Mouse (Mus musculus) urinary bladder, postnatal 0 days (tissue): ENCODE data around the gene Gm27021. TPM values are rescaled to one million over a fixed set of nuclear protein-coding genes. Genes with fewer than 3 reads are reported as not detected.

ENCODE experiments used
- polyA plus RNA-seq: library from polyadenylated mRNA; unstranded; fragments of >200 nt; fragmentation: Nextera tagmentation; extraction: Ambion mirVana; gene quantifications from 2 replicates; pipeline ENCODE4 v1.2.1, GENCODE M21; 2015

The Gm27021 gene
- 1.2 and 3.7 TPM in 2 replicates for polyA plus RNA-seq

GRCm38 (mm10) chr8:120667561-120668373 lies at the start of gene Gm27021, which contains the start of gene Cox4i1:
Gene Gm27021 (minus strand): TSS chr8:120668079.
Gene Cox4i1 (plus strand): TSS chr8:120668222.

GRCm38 (mm10) chr8:120668374-120668905 lies 561 bp upstream of the Gm27021 start, which contains the start of gene Emc8:
Gene Emc8 (minus strand): TSS chr8:120668573.

GRCm38 (mm10) chr8:120647532-120647931 lies 20.3 kb downstream of the Gm27021 start, which contains the start of gene 1190005I06Rik:
Gene 1190005I06Rik (minus strand): TSS chr8:120647632.

GRCm38 (mm10) chr8:120588908-120589771 lies 78.7 kb downstream of the Gm27021 start, which contains the start of gene Gins2:
Gene Gins2 (minus strand): TSS chr8:120589304.

Other genes with a start within 250 kb of the Gm27021 start
- gene Gins2, start 78.8 kb downstream of the Gm27021 start, polyA plus RNA-seq, result 28.7 and 37.4 TPM in 2 replicates
- 21.9 and 33.6 TPM in 2 replicates for gene 1190005I06Rik, start 20.4 kb downstream of the Gm27021 start, polyA plus RNA-seq
- gene Cox4i1, start 143 bp upstream of the Gm27021 start, polyA plus RNA-seq, result 1,454 and 1,533 TPM in 2 replicates
- gene Emc8, start 494 bp upstream of the Gm27021 start, polyA plus RNA-seq, result 231 and 258 TPM in 2 replicates
- gene Irf8, start 68.3 kb upstream of the Gm27021 start, polyA plus RNA-seq, result 12.1 and 25.6 TPM in 2 replicates